Mouse (Mus musculus) G1E (cell line): ENCODE measurements around the gene Tmod2. TPM values are rescaled to one million over a fixed set of nuclear protein-coding genes. Genes with fewer than 3 reads are reported as not detected.

ENCODE experiments used
- ATAC-seq: 2 replicates; pipeline ENCODE4 v1.8.0; 2016; ENCODE audit warnings: mild to moderate bottlenecking; ENCODE audit not compliant: insufficient number of reproducible peaks, poor library complexity, low FRiP score, severe bottlenecking; ENCODE audit errors: extremely low read depth
- DNase-seq: peaks from one replicate; pipeline ENCODE4 v3.0.0; 2012; ENCODE audit warnings: low spot score
- H3K27me3 ChIP-seq: 2 replicates; pipeline ENCODE4 v1.6.1; 2012; ENCODE audit warnings: mild to moderate bottlenecking, low read length, inconsistent platforms; ENCODE audit not compliant: insufficient read depth
- H3K36me3 ChIP-seq: replicated peaks from 2 replicates; pipeline ENCODE3; 2012; ENCODE audit warnings: mild to moderate bottlenecking, inconsistent platforms
- H3K4me1 ChIP-seq: 2 replicates; pipeline ENCODE4 v1.6.1; 2012; ENCODE audit warnings: low read depth, low read length, inconsistent platforms, mixed read lengths; ENCODE audit not compliant: insufficient read depth
- H3K4me3 ChIP-seq: 2 replicates; pipeline ENCODE4 v1.5.1; 2012; ENCODE audit warnings: low read depth, mild to moderate bottlenecking, inconsistent platforms, low read length, moderate library complexity, mixed read lengths
- H3K9me3 ChIP-seq: replicated peaks from 2 replicates; pipeline ENCODE4 v1.6.1; 2012; ENCODE audit warnings: inconsistent platforms
- CTCF ChIP-seq: IDR thresholded peaks from 2 replicates; pipeline ENCODE4 v1.5.1; 2012; ENCODE audit warnings: low read depth, low read length, inconsistent platforms, mixed read lengths
- GATA1 ChIP-seq: IDR thresholded peaks from 2 replicates; pipeline ENCODE4 v1.6.1; 2012; ENCODE audit warnings: borderline replicate concordance, low read length, inconsistent platforms, mixed read lengths
- GATA2 ChIP-seq: IDR thresholded peaks from 2 replicates; pipeline ENCODE4 v1.6.1; 2012; ENCODE audit warnings: low read depth, low read length, inconsistent platforms, borderline replicate concordance
- POLR2AphosphoS5 ChIP-seq: IDR thresholded peaks from 2 replicates; pipeline ENCODE4 v1.6.1; 2012; ENCODE audit warnings: low read depth, low read length, inconsistent platforms; ENCODE audit not compliant: insufficient replicate concordance
- TAL1 ChIP-seq: conservative IDR thresholded peaks from 2 replicates; pipeline ENCODE4 v1.6.1; 2012; ENCODE audit warnings: low read depth, low read length, inconsistent platforms, mixed read lengths
- polyA plus RNA-seq: library from polyadenylated mRNA; stranded (reverse); fragments of >175 nt; gene quantifications from 2 replicates; pipeline ENCODE4 v1.2.3, GENCODE M21; 2012
- total RNA-seq, 2 experiments: library from RNA; stranded (forward) in 1 of 2; stranded (reverse) in 1 of 2; fragments of 200-1000 nt in 1 of 2; fragments of >200 nt in 1 of 2; fragmentation: Nextera tagmentation in 1 of 2; gene quantifications; 2 replicates each; pipeline ENCODE4 v1.2.3; 2014 to 2017

Gene Tmod2
- total and polyA plus RNA-seq, 3 experiments: 0.38 TPM; not detected in 2

DNA sequence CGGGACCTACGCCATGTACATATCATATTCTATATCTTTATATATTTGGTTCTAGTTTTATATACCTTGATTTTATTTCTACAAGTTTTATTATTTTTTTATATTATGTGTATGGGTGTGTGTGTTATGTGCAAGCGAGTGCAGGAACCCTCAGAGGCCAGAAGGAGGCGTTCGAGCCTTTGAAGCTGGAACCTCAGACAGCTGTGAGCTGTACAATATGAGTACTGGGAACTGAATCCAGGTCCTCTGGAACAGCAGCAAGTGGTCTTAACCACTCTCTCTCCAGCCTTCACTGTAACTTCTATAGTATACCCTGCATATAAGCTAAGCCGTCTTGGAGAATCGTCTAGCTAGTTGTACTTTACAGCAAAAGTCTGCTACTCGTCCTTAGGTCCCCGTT is 83.0 kb downstream of the Tmod2 start:
- no peaks in the 10 kb centered on the region for H3K27me3 ChIP-seq
- ATAC-seq (no peak), DNase-seq (no peak)
- TF ChIP-seq GATA2: no peak
- TF ChIP-seq GATA1: no peak
- no peak for TF ChIP-seq POLR2AphosphoS5
- TF ChIP-seq CTCF: no peak
- TF ChIP-seq TAL1: no peak
- H3K36me3 ChIP-seq: peaks cover 50% of the 10 kb centered on the region
- H3K4me1 ChIP-seq: peaks cover 15% of the 10 kb centered on the region
- H3K9me3 ChIP-seq: no peaks in the 10 kb centered on the region
- H3K4me3 ChIP-seq: no peak overlapping the region

- ATAC-seq (peak; percentile 83), DNase-seq (peak; percentile 9)
- TF ChIP-seq POLR2AphosphoS5: no peak
- no peak for TF ChIP-seq GATA1
- no peak; the same call in 1 of the 2 replicates for TF ChIP-seq TAL1
- TF ChIP-seq GATA2: no peak
- TF ChIP-seq CTCF: no peak
- Histone ChIP-seq H3K4me3 (no peak overlapping the region), H3K27me3 (no peaks in the 10 kb centered on the region), H3K36me3 (peaks cover 49% of the 10 kb centered on the region), H3K4me1 (peaks cover 15% of the 10 kb centered on the region), H3K9me3 (no peaks in the 10 kb centered on the region)
Measured at GRCm38 (mm10) chr9:75527368-75528059, 83.6 kb downstream of the Tmod2 start.

GRCm38 (mm10) chr9:75523646-75524045 is 87.5 kb downstream of the Tmod2 start:
- no peak overlapping the region for H3K4me3 ChIP-seq
- TF ChIP-seq TAL1 (no peak), CTCF (no peak), GATA2 (no peak), POLR2AphosphoS5 (no peak), GATA1 (no peak)
- H3K36me3 ChIP-seq: peaks cover 41% of the 10 kb centered on the region
- peaks cover 8% of the 10 kb centered on the region for H3K4me1 ChIP-seq
- H3K27me3 ChIP-seq: no peaks in the 10 kb centered on the region
- H3K9me3 ChIP-seq: no peaks in the 10 kb centered on the region
- ATAC-seq: no peak
- DNase-seq: no peak

DNA sequence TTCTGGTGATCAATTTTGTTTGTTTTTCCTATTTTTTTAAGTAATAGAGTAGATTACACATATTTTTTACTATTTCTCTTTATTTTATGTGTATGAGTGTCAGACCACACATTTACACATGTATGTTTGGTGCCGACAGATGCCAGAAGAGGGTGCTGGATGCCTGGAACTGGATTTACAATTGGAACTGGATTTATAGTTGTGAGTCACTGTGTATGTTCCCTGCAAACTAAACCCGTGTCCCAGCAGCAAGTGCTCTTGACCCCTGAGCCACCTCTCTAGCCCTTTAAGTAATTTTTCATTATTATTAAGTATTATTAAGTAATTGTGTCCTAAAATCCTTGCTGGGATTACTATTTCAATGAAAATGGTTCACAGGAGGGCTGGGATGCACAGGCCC is 88.9 kb downstream of the Tmod2 start:
- Histone ChIP-seq H3K9me3 (no peaks in the 10 kb centered on the region), H3K27me3 (no peaks in the 10 kb centered on the region), H3K4me1 (peaks cover under 1% of the 10 kb centered on the region; the same call in 1 of the 2 replicates), H3K4me3 (no peak overlapping the region), H3K36me3 (peaks cover 41% of the 10 kb centered on the region)
- DNase-seq (no peak), ATAC-seq (no peak)
- no peak for TF ChIP-seq GATA2
- no peak for TF ChIP-seq CTCF
- TF ChIP-seq POLR2AphosphoS5: no peak
- TF ChIP-seq TAL1: no peak
- no peak for TF ChIP-seq GATA1

GRCm38 (mm10) chr9:75521788-75522187 is 89.3 kb downstream of the Tmod2 start:
- ATAC-seq: peak; percentile 83
- Histone ChIP-seq H3K4me1 (no peaks in the 10 kb centered on the region; the same call in 1 of the 2 replicates), H3K36me3 (peaks cover 40% of the 10 kb centered on the region), H3K9me3 (no peaks in the 10 kb centered on the region), H3K27me3 (no peaks in the 10 kb centered on the region), H3K4me3 (no peak overlapping the region)
- no peak for DNase-seq
- TF ChIP-seq POLR2AphosphoS5 (no peak), GATA2 (no peak), CTCF (peak; percentile 24; the same call in 1 of the 2 replicates)

DNA sequence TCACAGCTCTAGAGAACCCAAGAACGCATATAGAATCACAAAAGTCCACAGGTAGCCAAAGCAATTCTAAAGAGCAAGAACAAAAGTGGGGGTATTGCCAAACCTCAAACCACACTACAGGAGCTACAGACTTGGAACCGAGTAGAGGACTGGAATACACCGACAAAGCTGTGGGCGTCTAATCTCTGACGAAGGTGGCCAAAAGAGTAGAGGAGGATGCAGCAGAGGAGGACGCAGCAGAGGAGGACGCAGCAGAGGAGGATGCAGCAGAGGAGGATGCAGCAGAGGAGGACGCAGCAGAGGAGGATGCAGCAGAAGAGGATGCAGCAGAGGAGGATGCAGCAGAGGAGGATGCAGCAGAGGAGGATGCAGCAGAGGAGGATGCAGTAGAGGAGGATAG is 90.2 kb downstream of the Tmod2 start:
- no peaks in the 10 kb centered on the region; the same call in 1 of the 2 replicates for H3K4me1 ChIP-seq
- H3K9me3 ChIP-seq: no peaks in the 10 kb centered on the region
- TF ChIP-seq GATA1 (no peak), GATA2 (no peak), POLR2AphosphoS5 (no peak), CTCF (no peak), TAL1 (no peak)
- no peak overlapping the region for H3K4me3 ChIP-seq
- no peaks in the 10 kb centered on the region for H3K27me3 ChIP-seq
- ATAC-seq: no peak
- peaks cover 45% of the 10 kb centered on the region for H3K36me3 ChIP-seq
- no peak for DNase-seq
